Mouse (Mus musculus) kidney, postnatal 25 days (tissue): ENCODE measurements around the gene Eif3f.
A peak's percentile ranks its signal among the peaks of the same experiment; 100 is the strongest.

Experiments
- DNase-seq, 2 experiments: peaks; one replicate each; pipeline ENCODE4 v3.0.0; 2021; ENCODE audit warnings: mixed read lengths in 2 of 2

Gene Eif3f

GRCm38 (mm10) chr7:108933794-108934731 is at the start of gene Eif3f:
Eif3f (plus strand) TSS chr7:108934417.
- peak; percentile 94 to 96 for DNase-seq

GRCm38 (mm10) chr7:108884906-108885305 is 49.3 kb upstream of the Eif3f start, which contains the start of gene Olfr518:
Olfr518 (minus strand) TSS chr7:108885006.
- DNase-seq = no peak

DNA sequence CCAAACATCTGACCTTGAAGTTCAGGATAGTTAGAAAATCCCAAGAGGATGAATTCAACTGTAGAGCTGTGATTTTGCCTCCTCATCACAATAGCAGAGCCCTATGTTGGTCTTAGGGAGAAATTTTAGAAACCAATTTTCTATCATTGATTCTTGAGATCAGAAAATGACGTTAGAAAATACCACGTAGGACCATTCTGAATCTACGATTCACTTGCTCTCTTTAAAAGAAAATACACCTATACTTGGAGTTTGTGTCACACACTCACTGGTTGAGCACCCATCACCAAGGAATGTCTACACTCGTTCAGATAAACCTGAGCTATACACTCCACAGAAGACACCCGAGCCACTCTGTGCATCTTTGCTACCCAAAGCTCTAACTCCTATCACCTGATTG is 39.9 kb upstream of the Eif3f start, which contains the start of gene Olfr519:
TSS of gene Olfr519 (minus strand) at position 101 of the 400 bp plus-strand sequence.
- DNase-seq = no peak

DNA sequence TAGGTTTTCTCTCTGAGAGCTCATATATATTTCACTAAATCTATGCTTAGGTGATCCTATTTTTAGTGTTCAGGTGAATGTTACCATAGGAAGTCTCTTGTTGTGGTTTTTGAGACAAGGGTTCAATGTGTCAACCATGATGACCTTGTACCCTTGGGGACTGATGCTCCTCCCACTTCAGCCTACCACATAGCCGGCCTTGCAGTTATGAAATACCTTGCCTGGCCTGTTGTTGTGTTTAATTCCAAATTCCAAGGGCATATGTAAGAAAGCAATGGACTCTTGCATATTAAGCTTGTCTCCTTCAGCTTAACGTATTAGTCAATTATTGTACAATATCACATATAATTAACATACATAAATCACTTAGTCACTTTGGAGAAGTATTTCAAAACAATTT is 30.2 kb upstream of the Eif3f start:
- DNase-seq = no peak

DNA sequence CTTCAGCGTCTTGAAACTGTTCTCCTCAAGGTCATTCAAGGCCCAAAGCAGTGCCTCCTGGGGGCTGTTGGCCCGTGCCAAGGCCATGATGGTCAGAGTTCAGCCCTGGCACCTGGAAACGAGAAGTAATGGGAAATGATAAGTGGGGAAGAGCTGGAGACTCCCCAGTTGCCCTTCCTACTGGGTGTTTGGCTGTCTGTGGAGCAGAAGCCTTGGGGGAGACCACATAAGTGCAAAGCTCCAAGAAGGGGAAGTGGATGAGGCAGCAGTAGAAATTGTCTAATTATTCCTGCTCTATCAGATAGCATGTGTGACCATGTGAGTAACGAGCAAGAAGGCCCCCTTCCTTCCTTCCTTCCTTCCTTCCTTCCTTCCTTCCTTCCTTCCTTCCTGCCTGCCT is 7.2 kb upstream of the Eif3f start:
- no peak for DNase-seq

DNA sequence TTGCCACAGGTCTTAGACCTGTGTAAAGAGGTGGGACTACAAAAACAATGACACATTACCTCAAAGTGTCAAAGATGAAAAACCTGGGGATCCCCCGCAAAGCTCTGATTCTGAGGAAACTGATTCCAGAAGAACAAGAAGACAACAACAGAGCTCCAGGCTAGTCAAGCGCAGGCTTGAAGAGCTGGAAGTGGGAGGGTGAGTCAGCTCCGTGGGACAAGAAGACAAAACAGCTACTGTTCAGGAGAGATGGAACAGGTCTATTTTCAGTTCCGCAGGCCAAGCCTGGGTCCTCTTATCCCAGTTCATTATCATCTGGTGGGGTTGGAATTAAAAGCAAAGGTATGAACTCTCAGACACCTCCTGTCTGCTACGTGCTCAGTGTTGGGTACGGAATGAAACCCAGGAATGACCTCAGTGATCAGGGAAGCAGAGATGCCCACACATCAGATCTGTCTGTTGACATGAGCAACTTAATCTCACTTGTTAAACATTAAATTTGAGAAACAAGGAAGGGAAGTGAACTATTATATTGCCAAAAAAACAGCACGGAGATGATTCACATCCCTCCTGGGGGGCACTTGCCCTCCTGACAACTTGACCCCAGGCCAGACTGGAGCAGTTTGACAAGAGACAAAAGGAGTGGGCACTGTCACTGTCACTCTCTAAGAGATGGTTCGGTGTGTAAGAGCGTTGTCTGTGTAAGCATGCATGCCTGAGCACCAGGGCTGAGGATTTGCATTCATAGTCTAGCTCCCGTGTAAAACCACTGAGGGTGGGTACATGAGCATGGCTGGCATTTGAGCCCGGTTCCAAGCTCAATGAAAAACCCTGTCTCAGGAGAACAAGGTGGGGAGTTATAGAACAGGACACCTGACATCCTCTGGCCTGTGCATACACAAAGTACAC is 5.7 kb upstream of the Eif3f start:
- no peak for DNase-seq

DNA sequence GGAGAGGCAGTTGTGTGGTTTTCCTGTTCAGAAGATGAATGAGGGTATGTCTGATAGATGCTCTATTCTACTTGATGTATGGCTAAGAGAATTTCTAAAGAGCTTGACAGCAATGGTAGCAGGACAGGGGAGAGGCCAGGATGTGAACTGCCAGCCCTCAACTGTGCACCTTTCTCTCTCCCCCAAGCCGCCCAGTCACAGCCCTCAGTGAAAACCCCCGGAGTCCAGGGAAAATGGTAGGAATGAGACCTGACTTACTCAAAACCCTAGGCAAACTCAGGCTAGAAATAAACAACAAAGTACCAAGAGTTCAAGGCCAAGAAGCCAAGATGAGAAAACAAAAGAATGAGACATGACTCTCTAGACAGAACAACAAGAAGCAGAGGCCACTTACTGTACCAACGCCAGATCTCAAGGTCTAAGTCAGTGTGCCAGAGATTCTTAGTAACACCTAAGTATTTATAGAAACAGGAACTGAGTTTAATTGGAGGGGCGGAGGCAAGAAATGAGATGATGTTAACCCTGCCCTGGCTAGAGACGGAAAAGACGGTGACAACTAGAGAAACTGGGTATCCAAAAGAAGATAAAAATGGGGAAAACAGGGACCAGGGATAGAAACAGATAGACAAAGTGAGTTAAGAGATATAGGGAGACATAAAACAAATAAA is 4.4 kb upstream of the Eif3f start, which contains the start of gene Nlrp10:
TSS of gene Nlrp10 (minus strand) at position 453 of the 668 bp plus-strand sequence.
- no peak for DNase-seq

GRCm38 (mm10) chr7:108934836-108935235 is 619 bp downstream of the Eif3f start:
- peak in 1 of 2 experiments; percentile 14 for DNase-seq

DNA sequence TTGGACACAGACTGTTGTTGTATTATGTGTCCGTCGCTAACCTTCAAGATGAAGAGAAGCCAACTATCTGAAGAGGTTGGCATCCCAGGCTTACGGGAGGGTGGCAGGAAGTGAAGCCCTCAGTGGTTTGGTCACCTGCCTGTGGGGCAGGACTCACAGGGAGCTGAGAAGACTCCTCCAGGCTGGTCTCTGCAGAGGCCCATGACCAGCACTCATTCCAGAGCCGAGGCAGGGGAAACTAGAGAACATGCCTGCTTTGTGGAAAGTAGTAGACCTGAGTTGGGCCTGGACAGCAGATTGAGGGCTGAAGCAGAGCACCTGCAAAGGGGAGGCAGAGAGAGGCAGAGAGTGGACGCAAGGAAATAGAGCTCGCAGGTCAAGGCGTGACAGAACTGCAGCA is 1.2 kb downstream of the Eif3f start:
- DNase-seq = no peak

DNA sequence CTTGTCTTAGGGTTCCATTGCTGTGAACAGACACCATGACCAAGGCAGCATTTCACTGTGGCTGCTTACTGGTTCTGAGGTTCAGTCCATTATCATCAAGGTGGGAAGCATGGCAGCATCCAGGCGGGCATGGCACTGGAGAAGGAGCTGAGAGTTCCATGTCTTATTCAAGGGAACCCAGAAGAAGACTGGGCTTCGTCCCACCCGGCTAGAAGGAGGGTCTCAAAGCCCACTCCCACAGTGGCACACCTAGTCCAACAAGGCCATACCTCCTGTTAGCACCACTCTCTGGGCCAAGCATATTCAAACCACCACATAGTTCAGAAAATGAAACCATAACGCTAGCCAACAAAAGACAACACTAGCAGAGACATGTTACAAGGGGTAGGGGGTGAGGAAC is 2.4 kb downstream of the Eif3f start:
- DNase-seq = no peak

DNA sequence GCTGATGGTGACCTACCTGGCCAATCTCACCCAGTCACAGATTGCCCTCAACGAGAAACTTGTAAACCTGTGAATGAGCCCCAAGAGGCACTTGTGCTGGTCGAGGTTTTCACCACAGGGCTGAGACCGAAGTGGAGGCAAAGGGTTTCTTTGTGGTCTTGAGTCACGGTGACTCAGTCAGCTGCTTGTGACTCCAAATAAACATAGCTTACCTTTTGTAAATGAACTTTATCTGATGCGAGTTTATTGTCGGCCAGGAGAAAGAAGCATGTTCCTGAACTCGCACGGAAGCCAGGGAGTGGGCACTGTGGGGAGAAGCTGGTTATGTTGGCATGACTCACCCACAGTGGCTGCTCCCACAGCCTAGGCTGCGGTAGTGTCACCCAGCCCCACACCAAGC is 7.2 kb downstream of the Eif3f start:
- no peak for DNase-seq

- peak in 1 of 2 experiments; percentile 58 for DNase-seq
Observed at GRCm38 (mm10) chr7:108944002-108944401, 9.8 kb downstream of the Eif3f start.

- no peak for DNase-seq
Observed at GRCm38 (mm10) chr7:108948611-108949010, 14.4 kb downstream of the Eif3f start.

GRCm38 (mm10) chr7:108949301-108949700 is 15.1 kb downstream of the Eif3f start:
- DNase-seq = no peak

DNA sequence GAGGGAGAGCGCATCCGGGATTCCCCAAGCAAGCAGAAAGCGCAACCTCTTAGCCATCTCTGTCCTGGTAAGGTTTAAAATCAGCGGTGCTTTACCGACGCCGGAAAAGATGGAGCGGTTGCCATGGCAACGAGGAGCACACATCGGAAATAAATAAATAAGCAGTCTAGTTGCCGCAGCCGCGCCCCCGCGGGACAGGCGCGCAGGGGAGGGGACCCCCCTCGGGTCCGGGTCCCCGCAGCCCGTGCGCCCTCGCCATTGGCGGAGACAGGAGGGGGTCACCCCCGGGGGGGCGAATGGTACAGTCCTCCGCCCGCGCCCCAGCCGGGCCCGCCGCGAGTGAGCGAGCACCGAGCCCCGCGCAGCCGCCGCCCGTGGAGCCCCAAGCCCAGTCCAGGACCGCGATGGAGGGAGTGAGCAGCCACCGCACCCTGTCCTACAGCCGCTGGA is 16.1 kb downstream of the Eif3f start, which contains the start of gene Tub:
TSS of gene Tub (plus strand) at position 27 of the 450 bp plus-strand sequence.
- DNase-seq = peak; percentile 58 to 61

GRCm38 (mm10) chr7:108950762-108951331 is 16.6 kb downstream of the Eif3f start:
- no peak for DNase-seq

- DNase-seq = no peak
Observed at GRCm38 (mm10) chr7:108952801-108953200, 18.6 kb downstream of the Eif3f start.

DNA sequence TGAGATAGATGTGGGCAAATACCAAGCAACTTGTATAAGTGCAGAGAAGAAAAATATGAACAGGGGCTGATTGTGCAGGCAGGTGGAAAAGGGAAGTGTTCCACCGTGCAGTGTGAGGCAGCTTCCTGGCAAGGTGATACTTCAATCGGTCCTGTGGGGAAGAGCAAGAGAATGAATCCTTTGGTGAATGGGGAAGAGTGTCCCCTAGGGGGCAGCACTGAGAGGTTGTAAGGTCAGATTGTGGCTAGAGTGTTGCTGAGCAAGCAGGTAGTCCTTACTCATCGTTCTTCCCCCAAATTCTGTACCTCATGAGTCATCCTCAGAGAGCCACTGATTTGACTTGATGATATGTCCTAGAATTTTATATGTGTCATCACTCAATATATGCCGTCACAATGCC is 20.0 kb downstream of the Eif3f start:
- peak in 1 of 2 experiments; percentile 42 for DNase-seq

DNA sequence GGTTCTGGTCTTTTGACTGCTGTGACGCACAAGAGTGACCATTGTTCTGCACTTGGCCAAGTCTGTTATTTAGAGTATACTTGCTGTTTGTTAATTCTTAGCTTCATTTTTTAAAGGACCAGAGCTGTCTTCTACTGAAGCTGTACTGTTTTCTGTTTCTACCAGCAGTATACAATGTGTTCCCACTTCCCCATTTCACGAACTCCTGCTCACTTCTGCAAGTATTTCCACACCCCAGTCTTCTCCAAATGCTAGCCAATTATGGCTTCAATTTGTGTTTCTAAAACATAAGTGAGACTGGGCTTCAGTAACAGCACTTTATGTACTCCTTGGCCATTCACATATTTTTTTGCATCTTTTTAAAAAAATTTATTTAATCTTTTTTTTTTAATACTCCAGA is 23.5 kb downstream of the Eif3f start:
- no peak for DNase-seq

DNA sequence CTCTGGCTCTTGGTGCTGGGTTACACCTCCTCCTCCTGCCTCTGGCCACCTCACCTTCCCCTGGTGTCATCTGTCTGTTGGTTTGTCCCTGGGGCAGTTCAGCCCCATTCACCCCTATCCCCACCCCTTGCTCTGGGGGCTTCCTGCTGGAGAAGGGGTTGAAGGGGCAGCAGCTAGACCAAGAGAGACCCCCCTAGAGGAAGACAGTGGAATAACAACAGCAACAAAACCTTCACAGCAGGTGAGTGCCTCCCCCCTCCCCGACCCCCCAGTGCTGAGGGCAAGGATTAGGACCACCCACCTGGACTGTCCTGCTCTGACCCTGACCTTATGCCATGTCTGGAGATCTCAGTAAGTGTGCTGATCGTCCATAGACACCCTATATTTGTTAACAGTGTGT is 31.8 kb downstream of the Eif3f start:
- no peak for DNase-seq

GRCm38 (mm10) chr7:108966742-108967362 is 32.6 kb downstream of the Eif3f start:
- peak; percentile 42 to 47 for DNase-seq

DNA sequence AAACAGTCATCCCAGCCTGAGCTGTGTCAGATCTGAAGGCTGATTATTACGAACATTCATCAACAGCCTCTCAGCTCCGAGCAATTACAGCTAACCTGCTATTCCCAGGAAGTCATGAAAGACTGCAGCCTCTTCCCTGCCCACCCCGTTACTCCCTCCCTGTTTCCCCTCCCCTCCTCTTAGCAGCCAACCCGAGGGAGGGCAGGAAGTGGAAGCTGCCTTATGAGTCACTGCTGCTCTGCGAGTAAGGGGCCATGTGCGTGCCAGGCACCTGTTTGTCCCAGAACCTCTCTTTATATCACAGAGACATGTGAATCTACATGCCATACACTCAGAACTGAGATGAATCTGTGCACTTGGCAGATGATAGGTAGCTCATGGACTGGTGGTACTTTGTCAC is 34.0 kb downstream of the Eif3f start:
- DNase-seq = no peak
